Mouse (Mus musculus) kidney, embryonic 14.5 days (tissue): ENCODE measurements around the gene Duox2. TPM values are rescaled to one million over a fixed set of nuclear protein-coding genes. Genes with fewer than 3 reads are reported as not detected.

Source experiments
- ATAC-seq: fragments of 200-750 bp; cut with Nextera tagmentation; 2 replicates; pipeline ENCODE4 v1.8.0; 2017; ENCODE audit warnings: moderate number of reproducible peaks, mild to moderate bottlenecking, moderate TSS enrichment, moderate library complexity; ENCODE audit not compliant: low FRiP score, low TSS enrichment
- H3K27ac ChIP-seq: fragments of 300-500 bp; sonication (generic); 2 replicates; pipeline ENCODE4 v1.5.1; 2014; ENCODE audit warnings: low read depth, mild to moderate bottlenecking, low read length, moderate library complexity, mixed read lengths
- H3K27me3 ChIP-seq: fragments of 300-500 bp; sonication (generic); 2 replicates; pipeline ENCODE4 v1.6.1; 2014; ENCODE audit warnings: mild to moderate bottlenecking, low read length; ENCODE audit not compliant: control insufficient read depth, insufficient read depth
- H3K36me3 ChIP-seq: fragments of 300-500 bp; sonication (generic); 2 replicates; pipeline ENCODE4 v1.6.1; 2014; ENCODE audit warnings: low read length, mixed read lengths; ENCODE audit not compliant: control insufficient read depth, insufficient read depth
- H3K4me1 ChIP-seq: fragments of 300-500 bp; sonication (generic); 2 replicates; pipeline ENCODE4 v1.6.1; 2014; ENCODE audit warnings: low read length, mixed read lengths; ENCODE audit not compliant: control insufficient read depth, insufficient read depth
- H3K4me2 ChIP-seq: fragments of 300-500 bp; sonication (generic); replicated peaks from 2 replicates; pipeline ENCODE4 v1.6.1; 2014; ENCODE audit warnings: low read depth, mild to moderate bottlenecking, low read length
- H3K4me3 ChIP-seq: fragments of 300-500 bp; sonication (generic); 2 replicates; pipeline ENCODE4 v1.5.1; 2014; ENCODE audit warnings: mild to moderate bottlenecking, low read length
- H3K9ac ChIP-seq: fragments of 300-500 bp; sonication (generic); 2 replicates; pipeline ENCODE4 v1.6.1; 2014; ENCODE audit warnings: low read depth, mild to moderate bottlenecking, low read length, moderate library complexity
- H3K9me3 ChIP-seq: fragments of 300-500 bp; sonication (generic); 2 replicates; pipeline ENCODE4 v1.6.1; 2016; ENCODE audit warnings: low read length; ENCODE audit not compliant: control insufficient read depth
- WGBS: fragments of 180-500 bp; shearing (Covaris S2); extraction: QIAGEN DNeasy Blood & Tissue Kit; methylation state at CpG from one replicate; pipeline ENCODE4 v1.1.7; 2014; 5-methylcytosine and 5-hydroxymethylcytosine counted together
- polyA plus RNA-seq: library from polyadenylated mRNA; unstranded; fragments of >200 nt; fragmentation: Nextera tagmentation; extraction: Ambion mirVana; gene quantifications from 2 replicates; pipeline ENCODE4 v1.2.1, GENCODE M21; 2014

The Duox2 gene
- polyA plus RNA-seq, 1 experiment from 2014 or later = 0.05 TPM

DNA sequence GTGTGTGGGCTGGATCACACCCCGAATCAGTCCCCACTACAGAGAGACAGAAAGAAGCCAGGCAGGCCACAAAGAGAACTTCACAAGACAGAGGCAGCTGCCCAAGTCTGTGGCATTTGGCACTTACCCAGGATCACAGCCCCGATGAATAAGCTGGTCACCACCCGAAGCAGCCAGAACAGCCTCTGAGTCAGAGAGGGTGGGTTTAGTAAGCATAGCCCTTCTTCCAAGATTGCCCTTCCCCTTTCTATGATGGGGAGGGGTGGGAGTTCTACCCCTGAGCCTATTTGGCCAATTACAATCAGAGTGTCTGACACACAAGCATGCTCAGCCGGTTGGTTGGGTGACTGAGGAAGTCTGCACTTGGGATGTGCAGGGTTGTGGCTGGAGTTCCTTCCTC is 7.9 kb upstream of the Duox2 start:
- no peaks in the 10 kb centered on the region for H3K9me3 ChIP-seq
- peaks cover 6% of the 10 kb centered on the region for H3K4me1 ChIP-seq
- no peaks in the 10 kb centered on the region for H3K36me3 ChIP-seq
- no peak overlapping the region for H3K4me2 ChIP-seq
- peaks cover 41% of the 10 kb centered on the region for H3K27me3 ChIP-seq
- WGBS = 56% methylated on average over 4 of the region's 4 CpGs
- no peak overlapping the region for H3K27ac ChIP-seq
- ATAC-seq = no peak
- H3K9ac ChIP-seq = no peak overlapping the region
- no peak overlapping the region for H3K4me3 ChIP-seq

DNA sequence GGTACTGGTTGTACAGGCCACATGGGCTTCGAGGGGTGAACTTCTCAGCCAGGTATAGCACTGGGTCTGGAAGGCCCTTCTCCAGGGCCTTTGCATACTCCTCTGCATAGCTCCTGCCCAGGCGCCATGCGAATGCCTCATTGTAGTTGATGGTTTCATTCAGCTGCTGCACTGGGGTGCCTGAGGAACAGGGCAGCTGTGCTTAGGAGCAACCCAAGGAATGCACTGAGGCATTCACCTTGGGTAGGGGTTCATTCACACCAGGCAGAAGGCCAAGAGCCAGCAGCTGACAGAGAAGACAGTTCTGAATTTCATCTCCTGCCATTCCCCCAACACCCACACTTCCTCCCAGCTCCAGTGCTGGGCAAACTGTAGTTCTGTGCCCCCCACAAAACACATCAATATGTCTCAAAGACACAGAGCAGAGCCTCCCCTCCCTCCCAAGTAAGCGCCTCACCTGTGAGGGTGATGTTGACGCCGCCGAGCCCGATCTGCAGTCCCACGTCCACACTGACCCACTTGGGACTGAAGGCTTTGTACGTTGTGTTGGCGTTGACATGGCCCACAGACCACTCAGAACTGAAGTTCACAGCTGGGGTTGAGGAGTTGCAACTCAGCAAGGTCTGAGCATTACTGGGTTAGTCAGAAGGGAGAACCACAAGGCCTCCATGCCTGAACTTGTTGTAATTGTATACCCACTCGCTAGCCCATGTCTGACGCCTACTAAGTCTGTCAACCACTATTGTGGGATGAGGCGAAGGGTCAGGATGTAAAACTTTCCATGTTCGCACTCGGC is 7.0 kb upstream of the Duox2 start:
- no peak overlapping the region for H3K27ac ChIP-seq
- WGBS = 82% methylated on average over 16 of the region's 16 CpGs
- no peaks in the 10 kb centered on the region for H3K36me3 ChIP-seq
- peaks cover 8% of the 10 kb centered on the region for H3K4me1 ChIP-seq
- peaks cover 45% of the 10 kb centered on the region for H3K27me3 ChIP-seq
- H3K4me3 ChIP-seq = no peak overlapping the region
- H3K9me3 ChIP-seq = no peaks in the 10 kb centered on the region
- H3K4me2 ChIP-seq = no peak overlapping the region
- no peak overlapping the region for H3K9ac ChIP-seq
- no peak for ATAC-seq

DNA sequence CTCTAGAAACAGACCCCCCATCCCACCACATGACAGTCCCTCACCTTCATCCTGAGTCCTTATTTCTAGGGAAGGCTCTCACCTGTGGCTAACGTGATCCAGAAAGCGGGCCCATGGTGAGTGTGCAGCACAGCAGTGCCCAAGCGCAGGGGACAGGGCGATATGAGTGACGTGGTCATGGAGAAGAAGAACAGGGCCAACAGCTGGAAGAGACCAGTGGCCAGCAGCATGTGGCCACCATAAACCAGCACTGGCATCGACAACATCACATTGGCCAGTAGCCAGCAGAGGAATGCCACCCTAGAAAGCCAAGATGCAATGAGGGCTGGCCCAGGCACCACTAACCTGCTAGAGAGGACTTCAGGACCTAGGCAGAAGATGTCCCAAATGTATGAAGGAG is 6.3 kb upstream of the Duox2 start:
- Histone ChIP-seq H3K4me2 (no peak overlapping the region), H3K9ac (no peak overlapping the region), H3K4me3 (no peak overlapping the region), H3K27me3 (peaks cover 52% of the 10 kb centered on the region), H3K36me3 (no peaks in the 10 kb centered on the region), H3K27ac (no peak overlapping the region), H3K4me1 (peaks cover 8% of the 10 kb centered on the region), H3K9me3 (no peaks in the 10 kb centered on the region)
- 89% methylated on average over 6 of the region's 6 CpGs for WGBS
- no peak for ATAC-seq

DNA sequence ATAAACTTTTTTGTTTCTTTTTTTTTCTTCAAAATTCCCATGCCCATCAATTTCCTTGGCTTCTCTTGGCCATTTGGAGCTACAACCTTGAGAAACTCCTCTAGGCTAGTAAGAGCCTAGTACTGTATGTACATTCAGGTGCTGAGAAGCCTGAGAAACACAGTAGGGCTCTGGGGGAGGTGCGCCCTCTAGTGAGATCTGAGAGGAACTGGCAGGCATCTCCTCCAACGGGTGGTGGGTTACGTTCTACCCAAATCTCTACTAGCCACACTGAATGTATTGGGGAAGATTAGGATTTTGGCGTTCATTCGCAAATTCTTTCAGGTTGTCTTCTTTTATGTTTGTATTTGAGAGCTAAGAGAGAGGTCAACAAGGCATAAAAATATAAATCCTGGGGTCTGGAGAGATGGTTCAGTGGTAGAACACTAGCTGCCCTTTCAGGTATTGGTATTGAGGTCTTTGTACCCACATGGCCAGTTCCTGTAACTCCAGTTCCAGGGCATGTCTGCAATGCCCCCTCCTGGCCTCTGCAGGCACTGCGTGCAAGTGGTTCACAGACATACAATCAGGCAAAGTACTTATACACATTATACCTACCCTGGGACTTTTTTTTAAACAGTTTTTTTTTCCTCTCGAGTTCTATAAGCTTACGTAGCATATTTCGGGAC is 4.5 kb upstream of the Duox2 start:
- Histone ChIP-seq H3K9me3 (no peaks in the 10 kb centered on the region), H3K36me3 (no peaks in the 10 kb centered on the region), H3K27ac (no peak overlapping the region), H3K4me2 (no peak overlapping the region), H3K4me3 (no peak overlapping the region), H3K27me3 (peaks cover 62% of the 10 kb centered on the region), H3K4me1 (peaks cover 12% of the 10 kb centered on the region), H3K9ac (no peak overlapping the region)
- ATAC-seq = peak; percentile 49; the same call in 1 of the 2 replicates
- WGBS = 16% methylated on average over 9 of the region's 9 CpGs

DNA sequence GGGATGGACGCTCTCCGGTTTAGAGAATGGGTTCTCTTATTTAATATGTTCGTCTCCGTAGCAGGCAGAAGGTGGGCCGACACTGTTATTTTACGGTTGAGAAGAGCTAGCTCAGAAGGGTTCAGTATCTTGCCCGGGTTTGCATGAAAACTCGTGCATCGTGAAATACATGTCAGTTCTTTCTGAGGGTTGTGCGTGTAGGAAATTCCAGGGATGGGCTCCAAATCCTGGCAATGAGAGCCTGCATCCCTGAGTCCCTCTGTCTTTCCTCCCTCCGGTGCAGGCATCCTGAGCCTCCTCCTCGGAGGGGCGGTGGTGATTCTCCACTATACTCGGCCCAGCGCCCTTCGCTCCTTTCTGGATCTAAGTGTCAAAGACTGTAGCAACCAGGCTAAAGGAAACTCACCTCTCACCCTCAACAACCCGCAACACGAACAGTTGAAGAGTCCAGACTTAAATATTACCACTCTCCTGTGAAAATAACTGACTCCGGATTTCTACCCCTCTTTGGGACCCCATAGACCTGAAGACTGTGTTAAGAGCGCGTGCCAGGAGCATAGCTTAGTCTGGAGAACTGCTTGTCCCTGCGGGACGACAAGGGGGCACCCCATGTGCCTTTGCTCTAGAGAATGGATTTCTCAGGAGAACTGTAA is 3.8 kb upstream of the Duox2 start:
- Histone ChIP-seq H3K9me3 (no peaks in the 10 kb centered on the region), H3K4me2 (peak overlapping the region; percentile 38), H3K27me3 (peaks cover 62% of the 10 kb centered on the region), H3K9ac (peak overlapping the region; percentile 29; the same call in 1 of the 2 replicates), H3K4me1 (peaks cover 17% of the 10 kb centered on the region), H3K4me3 (peak overlapping the region; percentile 35), H3K27ac (no peak overlapping the region), H3K36me3 (no peaks in the 10 kb centered on the region)
- WGBS = 5% methylated on average over 23 of the region's 23 CpGs
- ATAC-seq = no peak

DNA sequence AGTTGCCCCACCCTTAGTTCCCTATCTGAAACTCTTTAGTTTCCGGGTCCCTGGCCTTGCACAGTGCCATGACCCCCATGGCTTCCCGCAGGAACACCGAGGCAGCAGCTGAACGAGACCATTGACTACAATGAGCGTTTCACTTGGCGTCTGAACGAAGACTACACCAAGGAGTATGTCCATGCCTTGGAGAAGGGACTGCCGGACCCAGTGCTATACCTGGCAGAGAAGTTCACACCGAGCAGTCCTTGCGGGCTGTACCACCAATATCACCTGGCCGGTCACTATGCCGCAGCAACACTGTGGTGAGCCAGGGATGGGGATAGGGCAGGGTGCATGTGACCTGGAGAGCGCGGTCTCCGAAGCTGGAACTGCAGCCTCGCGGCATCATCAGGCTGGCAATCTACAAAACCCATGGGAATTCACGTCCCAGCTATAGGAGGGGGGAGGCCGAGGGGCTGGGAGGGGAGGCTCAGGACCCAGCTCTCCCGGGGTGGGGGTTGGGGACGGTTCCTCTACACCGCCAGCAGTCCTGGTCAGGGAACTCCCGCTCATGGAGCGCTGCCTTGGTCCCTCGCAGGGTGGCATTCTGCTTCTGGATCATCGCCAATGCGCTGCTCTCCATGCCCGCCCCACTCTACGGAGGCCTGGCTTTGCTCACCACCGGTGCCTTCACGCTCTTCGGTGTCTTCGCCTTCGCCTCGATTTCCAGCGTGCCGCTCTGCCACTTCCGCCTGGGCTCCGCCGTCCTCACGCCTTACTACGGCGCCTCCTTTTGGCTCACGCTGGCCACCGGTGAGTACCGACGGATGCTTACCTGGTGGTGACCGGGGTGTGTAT is 3.1 kb upstream of the Duox2 start:
- no peak overlapping the region for H3K27ac ChIP-seq
- ATAC-seq = peak; percentile 40
- peaks cover 69% of the 10 kb centered on the region for H3K27me3 ChIP-seq
- WGBS = 1% methylated on average over 48 of the region's 48 CpGs
- peaks cover 17% of the 10 kb centered on the region for H3K4me1 ChIP-seq
- H3K4me2 ChIP-seq = peak overlapping the region; percentile 38
- peak overlapping the region; percentile 35 for H3K4me3 ChIP-seq
- no peaks in the 10 kb centered on the region for H3K9me3 ChIP-seq
- H3K36me3 ChIP-seq = no peaks in the 10 kb centered on the region
- peak overlapping the region; percentile 29; the same call in 1 of the 2 replicates for H3K9ac ChIP-seq

DNA sequence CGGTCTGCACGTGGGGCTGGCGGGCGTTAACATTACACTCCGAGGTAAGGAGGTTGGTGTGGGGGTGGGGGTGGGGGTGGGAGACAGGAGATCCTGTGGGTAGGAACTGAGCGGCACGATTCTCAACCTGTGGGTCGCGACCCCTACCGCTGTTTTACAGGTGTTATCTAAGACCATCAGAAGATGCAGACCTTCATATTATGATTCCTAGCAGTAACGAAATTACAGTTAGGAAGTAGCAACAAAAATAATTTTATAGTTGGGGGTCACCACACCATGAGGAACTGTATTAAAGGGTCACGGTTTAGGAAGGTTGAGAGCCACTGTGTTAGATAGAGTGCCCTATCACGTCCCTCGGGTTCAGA is 2.4 kb upstream of the Duox2 start:
- Histone ChIP-seq H3K9me3 (no peaks in the 10 kb centered on the region), H3K27ac (no peak overlapping the region), H3K4me2 (no peak overlapping the region), H3K36me3 (no peaks in the 10 kb centered on the region), H3K4me1 (peaks cover 17% of the 10 kb centered on the region), H3K27me3 (peaks cover 74% of the 10 kb centered on the region), H3K9ac (no peak overlapping the region), H3K4me3 (no peak overlapping the region; the same call in 1 of the 2 replicates)
- WGBS = 7% methylated on average over 14 of the region's 14 CpGs
- no peak for ATAC-seq

DNA sequence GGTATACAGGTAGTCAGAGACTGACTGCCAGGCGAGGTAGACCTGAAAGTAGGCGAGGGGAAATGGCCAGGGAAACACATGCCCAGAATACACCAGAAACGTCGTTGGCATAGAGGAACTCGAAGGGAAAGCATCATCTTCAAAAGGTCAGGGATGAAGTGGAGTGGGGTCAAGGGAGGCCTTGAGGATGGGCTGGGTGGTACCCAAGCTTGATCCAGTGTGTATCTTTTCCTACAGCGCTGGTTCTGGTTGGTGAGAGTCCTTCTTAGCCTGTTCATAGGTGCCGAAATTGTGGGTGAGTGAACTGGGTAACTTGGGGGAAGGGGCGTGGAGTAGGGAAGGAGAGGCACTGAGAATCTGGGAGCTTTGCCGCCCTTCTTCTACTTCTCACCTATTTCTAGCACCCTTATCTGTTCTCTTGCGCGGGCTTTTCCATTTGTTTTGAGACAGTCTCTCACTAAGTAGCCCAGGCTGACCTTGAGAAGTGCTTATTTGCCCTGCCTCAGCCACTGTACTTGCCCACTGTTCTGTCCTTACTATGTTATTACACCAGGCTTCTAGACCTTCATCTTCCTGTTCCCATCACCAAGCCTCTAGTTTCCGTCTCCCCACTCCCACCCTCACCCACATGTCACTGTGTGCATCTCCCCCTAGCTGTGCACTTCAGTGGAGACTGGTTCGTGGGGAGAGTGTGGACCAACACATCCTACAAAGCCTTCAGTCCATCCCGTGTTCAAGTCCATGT is 1.8 kb upstream of the Duox2 start:
- Histone ChIP-seq H3K27me3 (peaks cover 79% of the 10 kb centered on the region), H3K4me2 (no peak overlapping the region), H3K4me1 (peaks cover 17% of the 10 kb centered on the region), H3K27ac (no peak overlapping the region), H3K9me3 (no peaks in the 10 kb centered on the region), H3K36me3 (no peaks in the 10 kb centered on the region), H3K4me3 (no peak overlapping the region), H3K9ac (no peak overlapping the region)
- WGBS = 10% methylated on average over 14 of the region's 14 CpGs
- no peak for ATAC-seq
